ENCODE assay signal across 8 mouse cellular contexts in the genomic region with DNA sequence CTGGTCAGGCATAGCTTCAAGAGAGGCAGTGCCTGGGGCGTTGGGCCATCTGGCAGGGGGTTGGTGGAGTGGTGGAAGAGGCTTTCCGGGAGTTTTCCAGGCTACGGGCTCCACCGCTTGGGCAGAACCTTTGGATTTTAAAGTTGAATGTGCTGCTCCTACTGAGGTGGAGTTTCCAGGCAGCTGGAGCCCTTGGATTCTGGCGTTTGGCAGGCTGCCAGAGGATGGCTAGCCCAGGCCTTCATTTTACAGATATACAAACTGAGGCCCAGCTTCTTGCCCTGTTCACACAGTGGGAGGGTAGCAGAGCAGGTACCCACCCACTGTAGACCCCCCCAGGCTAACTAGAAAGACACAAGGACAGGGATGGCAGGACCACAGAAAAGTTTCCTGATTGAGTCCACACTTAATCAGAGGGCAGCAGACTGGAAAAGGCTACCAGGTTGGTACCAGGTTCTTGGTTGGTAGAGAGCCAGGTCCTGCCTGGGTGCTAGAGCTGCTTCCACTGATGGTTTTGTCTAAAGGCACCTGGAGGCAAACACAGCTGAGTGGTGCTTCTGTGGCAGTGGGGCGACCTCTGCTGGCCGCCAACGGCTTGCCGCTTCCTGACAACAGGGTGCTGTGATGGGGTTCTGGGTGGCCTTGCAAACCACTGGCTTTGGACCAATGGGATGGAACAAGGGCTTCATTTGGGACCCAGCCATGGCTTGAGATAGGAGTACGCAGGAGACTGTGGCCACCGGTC.
DNase-seq lines count a peak whose midpoint lies in the region; ATAC-seq and TF ChIP-seq lines count a peak whose summit lies in the region.

No protein-coding gene starts in this region.

- H3K27ac ChIP-seq in hindbrain, embryonic 13.5 days = peak overlapping the region; percentile 85

- H3K4me2 ChIP-seq in hindbrain, embryonic 13.5 days = no peak overlapping the region

- POLR2A ChIA-PET in Patski (lab: Charles Lee) = interaction anchor here (0.9 to 2.3 kb wide), 3 partner anchors 49 to 187 kb away, joined by 3 to 9 read pairs (median 7); partner anchors contain the start of gene Zmiz1

- 29% methylated on average over 11 of the region's 11 CpGs for WGBS in hindbrain, embryonic 13.5 days

- ATAC-seq in Patski = peak; percentile 72
- ATAC-seq in hindbrain, embryonic 13.5 days (ENCODE audit: low FRiP score) = peak; percentile 62

- peak; percentile 71 for DNase-seq in Patski (ENCODE audit: low read depth, low spot score)
- DNase-seq in cerebellum, postnatal 14 days = peak; percentile 92 to 93
- peak; percentile 85 to 87 for DNase-seq in frontal cortex, postnatal 25 days (ENCODE audit: low spot score in 2 of 2)
- peak; percentile 84 to 89 for DNase-seq in layer of hippocampus, postnatal 14 days (ENCODE audit: low spot score in 2 of 2)
- peak; percentile 91 for DNase-seq in lung, postnatal 10 days
- peak; percentile 84 for DNase-seq in ovary, postnatal 36 days (ENCODE audit: low spot score)
- peak; percentile 90 for DNase-seq in thymus, postnatal 25 days

- peak overlapping the region; percentile 49 for H3K9ac ChIP-seq in hindbrain, embryonic 13.5 days

- no peak overlapping the region for H3K4me3 ChIP-seq in hindbrain, embryonic 13.5 days

- in situ Hi-C loops in Patski (cut with MboI; ENCODE audit: low pct_unique_long_range_greater_than_20kb) = loop anchor here (5.0 kb wide), 1 partner anchor 193 kb away; no protein-coding TSS in a partner anchor

- CTCF ChIA-PET in Patski (lab: Charles Lee) = interaction anchor here (0.8 to 3.9 kb wide), 18 partner anchors 15 to 786 kb away, joined by 3 to 19 read pairs (median 4); partner anchors contain the start of gene Zmiz1

- peaks cover 53% of the 10 kb centered on the region for H3K4me1 ChIP-seq in hindbrain, embryonic 13.5 days (replicated peaks)

- no peak for TF ChIP-seq CTCF in Patski (IDR thresholded peaks at IDR 0.05)

- H3K9me3 ChIP-seq in hindbrain, embryonic 13.5 days = no peaks in the 10 kb centered on the region

- no peaks in the 10 kb centered on the region for H3K27me3 ChIP-seq in Patski
- no peaks in the 10 kb centered on the region for H3K27me3 ChIP-seq in hindbrain, embryonic 13.5 days

- peaks cover 10% of the 10 kb centered on the region; the same call in 1 of the 2 replicates for H3K36me3 ChIP-seq in hindbrain, embryonic 13.5 days
